Mouse (Mus musculus): ENCODE measurements at regions not wholly inside any gene's neighbourhood (a gene's known extent, or its start where the extent isn't known, plus 50 kb on each side); places are given as distances from the start of the nearest gene placed in this dataset.

DNA sequence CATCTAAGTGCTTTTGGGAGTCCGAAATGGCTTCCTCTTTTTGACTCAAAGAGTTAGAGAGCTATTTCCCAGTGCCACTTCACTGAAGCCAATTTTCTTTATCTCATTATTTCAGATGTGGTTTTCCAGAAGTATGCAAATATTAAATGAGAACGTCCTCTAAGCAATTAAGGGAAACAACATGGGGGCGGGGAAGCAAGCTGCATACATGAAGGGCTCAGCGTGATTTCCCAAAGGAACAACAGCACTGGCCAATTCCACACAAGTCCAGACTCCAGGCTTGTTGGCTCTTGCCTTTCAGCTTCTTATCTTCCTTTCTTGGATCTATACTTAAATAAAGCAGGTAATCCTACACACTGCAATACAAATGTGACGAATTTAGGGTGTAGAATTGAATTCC, 73.2 kb downstream of the Ramp3 start:
- TF ChIP-seq CTCF (IDR thresholded peaks at IDR 0.05; ENCODE audit: low read depth) = no peak
- TF ChIP-seq EP300 (IDR thresholded peaks at IDR 0.05; ENCODE audit: low read depth) = no peak
